Mouse (Mus musculus): ENCODE measurements around the gene Ntn3. TPM values are rescaled to one million over a fixed set of nuclear protein-coding genes. Genes with fewer than 3 reads are reported as not detected.

Gene Ntn3
- 1 to 10 TPM; 7.5 to 9.9 TPM for total RNA-seq (2021)
- long read RNA-seq, full-length matches to known transcripts, result 7 of 10 reads
- long read RNA-seq, partial matches to known transcripts, result 0 of 10 reads
- long read RNA-seq, other reads (novel, unspliced or antisense), result 3 of 10 reads

GRCm38 (mm10) chr17:24209043-24209915, at the start of gene Ntn3:
TSS of gene Ntn3 (minus strand) at chr17:24209531.
- no peak for DNase-seq (ENCODE audit: low spot score in 2 of 2)

- DNase-seq (ENCODE audit: low spot score in 2 of 2), result no peak
Measured at GRCm38 (mm10) chr17:24258981-24259380, 49.6 kb upstream of the Ntn3 start.

- DNase-seq (ENCODE audit: low spot score in 2 of 2), result no peak
Measured at GRCm38 (mm10) chr17:24252329-24252728, 43.0 kb upstream of the Ntn3 start.

- peak; percentile 96 to 97 for DNase-seq (ENCODE audit: low spot score in 2 of 2)
Measured at GRCm38 (mm10) chr17:24251320-24252069, 42.2 kb upstream of the Ntn3 start, which contains the start of gene Ccnf. TSS of gene Ccnf (minus strand) at chr17:24251484.

- DNase-seq (ENCODE audit: low spot score in 2 of 2), result no peak
Measured at GRCm38 (mm10) chr17:24250988-24251319, 41.6 kb upstream of the Ntn3 start.

GRCm38 (mm10) chr17:24248641-24249040, 39.3 kb upstream of the Ntn3 start:
- DNase-seq (ENCODE audit: low spot score in 2 of 2), result no peak

- peak in 1 of 2 experiments; percentile 13 for DNase-seq (ENCODE audit: low spot score in 2 of 2)
Measured at GRCm38 (mm10) chr17:24244061-24244460, 34.7 kb upstream of the Ntn3 start.

GRCm38 (mm10) chr17:24243311-24243969, 34.1 kb upstream of the Ntn3 start:
- DNase-seq (ENCODE audit: low spot score in 2 of 2), result no peak

GRCm38 (mm10) chr17:24236921-24237320, 27.6 kb upstream of the Ntn3 start:
- no peak for DNase-seq (ENCODE audit: low spot score in 2 of 2)

GRCm38 (mm10) chr17:24236479-24236878, 27.1 kb upstream of the Ntn3 start:
- no peak for DNase-seq (ENCODE audit: low spot score in 2 of 2)

GRCm38 (mm10) chr17:24227941-24228340, 18.6 kb upstream of the Ntn3 start:
- DNase-seq (ENCODE audit: low spot score in 2 of 2), result no peak

GRCm38 (mm10) chr17:24226721-24227120, 17.4 kb upstream of the Ntn3 start:
- no peak for DNase-seq (ENCODE audit: low spot score in 2 of 2)

- DNase-seq (ENCODE audit: low spot score in 2 of 2), result no peak
Measured at GRCm38 (mm10) chr17:24225851-24226250, 16.5 kb upstream of the Ntn3 start.

GRCm38 (mm10) chr17:24224741-24225140, 15.4 kb upstream of the Ntn3 start:
- DNase-seq (ENCODE audit: low spot score in 2 of 2), result no peak

GRCm38 (mm10) chr17:24223513-24223912, 14.2 kb upstream of the Ntn3 start:
- no peak for DNase-seq (ENCODE audit: low spot score in 2 of 2)

- no peak for DNase-seq (ENCODE audit: low spot score in 2 of 2)
Measured at GRCm38 (mm10) chr17:24222653-24223052, 13.3 kb upstream of the Ntn3 start.

GRCm38 (mm10) chr17:24220435-24221411, 11.4 kb upstream of the Ntn3 start, which contains the start of gene Tedc2:
TSS of gene Tedc2 (minus strand) at chr17:24220851.
- peak; percentile 91 to 94 for DNase-seq (ENCODE audit: low spot score in 2 of 2)

GRCm38 (mm10) chr17:24216836-24217235, 7.5 kb upstream of the Ntn3 start:
- DNase-seq (ENCODE audit: low spot score in 2 of 2), result no peak

GRCm38 (mm10) chr17:24213186-24213585, 3.9 kb upstream of the Ntn3 start:
- DNase-seq (ENCODE audit: low spot score in 2 of 2), result no peak

GRCm38 (mm10) chr17:24212441-24213018, 3.2 kb upstream of the Ntn3 start:
- DNase-seq (ENCODE audit: low spot score in 2 of 2), result no peak

Data from layer of hippocampus, adult 18-20 months (tissue).